ENCODE assay signal across 13 mouse cellular contexts in the genomic region with DNA sequence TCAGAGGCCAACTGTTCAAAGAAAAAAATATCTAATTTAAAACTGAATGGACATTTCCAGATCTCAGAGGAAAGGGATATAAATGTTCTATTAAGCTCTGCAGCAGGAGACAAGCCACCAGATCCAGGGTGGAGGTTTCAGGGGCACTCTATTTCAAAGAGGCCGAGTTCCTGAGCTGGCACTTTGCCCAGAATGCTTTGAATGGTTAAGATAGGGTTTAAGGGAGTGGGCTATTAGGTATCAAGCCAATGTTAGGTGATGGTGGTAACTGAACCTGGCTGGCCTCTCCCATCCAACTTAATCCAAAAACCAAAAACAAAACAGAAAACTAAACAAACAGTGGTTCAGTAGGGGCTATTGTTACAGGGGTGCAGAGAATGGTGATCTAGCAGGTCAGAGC.
A peak's percentile ranks its signal among the peaks of the same experiment; 100 is the strongest.
DNase-seq lines count a peak whose midpoint lies in the region; ATAC-seq and TF ChIP-seq lines count a peak whose summit lies in the region.
"Had no signal": no experiment of that assay in that cellular context is flagged by ENCODE, and none has a peak within 500 bp of the region (broad histone marks: within the 10 kb centered on the region; RNA-seq: fewer than 3 reads in every experiment).

No protein-coding gene starts in this region.

- no peak for TF ChIP-seq RAD21 in CH12.LX (IDR thresholded peaks at IDR 0.05; ENCODE audit: low read depth, low read length)

- TF ChIP-seq EP300 in CH12.LX (IDR thresholded peaks at IDR 0.05; ENCODE audit: low read length) = no peak

- 13% methylated on average over 1 of the region's 1 CpGs for WGBS in kidney, embryonic 16.5 days

- H3K79me2 ChIP-seq in CH12.LX (replicated peaks; ENCODE audit: control insufficient read depth, extremely low read depth, insufficient read depth, poor library complexity, severe bottlenecking) = no peaks in the 10 kb centered on the region

- no peak overlapping the region for H3K4me2 ChIP-seq in kidney, embryonic 16.5 days (replicated peaks; ENCODE audit: low read depth, low read length)
- H3K4me2 ChIP-seq in CH12.LX (ENCODE audit: insufficient read depth, low read depth, poor library complexity, severe bottlenecking) = peak overlapping the region; percentile 29; the same call in 1 of the 2 replicates

- in situ Hi-C loops in CH12.LX (cut with MboI; ENCODE audit: low pct_ligation_motif_present, low pct_unique_long_range_greater_than_20kb, low sequenced_read_pairs) = no loop called here

- H3K4me1 ChIP-seq in kidney, embryonic 16.5 days (ENCODE audit: insufficient read depth, low read length) = peaks cover 29% of the 10 kb centered on the region
- H3K4me1 ChIP-seq in CH12.LX (ENCODE audit: control insufficient read depth in 1 of 2, insufficient read depth in 2 of 2) = peaks cover 23 to 61% of the 10 kb centered on the region in 2 experiments

- dilution Hi-C loops in CH12.LX (cut with MboI; ENCODE audit: extremely low pct_ligation_motif_present, extremely low pct_unique_long_range_greater_than_20kb, low sequenced_read_pairs) = no loop called here

- ATAC-seq in kidney, embryonic 16.5 days (ENCODE audit: low FRiP score, low TSS enrichment) = peak; percentile 57; the same call in 1 of the 2 replicates
- ATAC-seq: intestine, postnatal 0 days had no signal

- H3K36me3 ChIP-seq in kidney, embryonic 16.5 days (ENCODE audit: insufficient read depth, low read length) = no peaks in the 10 kb centered on the region; the same call in 1 of the 2 replicates
- H3K36me3 ChIP-seq in CH12.LX (replicated peaks in 1 of 2; ENCODE audit: control insufficient read depth in 1 of 2, insufficient read depth in 1 of 2, low read length in 1 of 2) = peaks cover 3 to 15% of the 10 kb centered on the region in 2 experiments

- H3K4me3 ChIP-seq in kidney, embryonic 16.5 days (ENCODE audit: low read length) = no peak overlapping the region
- no peak overlapping the region for H3K4me3 ChIP-seq in CH12.LX (replicated peaks in 1 of 3; ENCODE audit: low read depth in 2 of 3, low read length in 2 of 3, poor library complexity in 1 of 3)

- H3K9ac ChIP-seq in kidney, embryonic 16.5 days (replicated peaks; ENCODE audit: low read length) = no peak overlapping the region
- no peak overlapping the region for H3K9ac ChIP-seq in CH12.LX (ENCODE audit: insufficient read depth, low read depth)

- no peak for TF ChIP-seq POLR2A in CH12.LX (IDR thresholded peaks at IDR 0.05; ENCODE audit: low read depth, low read length)

- no peaks in the 10 kb centered on the region for H3K9me3 ChIP-seq in kidney, embryonic 16.5 days (ENCODE audit: low read length)
- H3K9me3 ChIP-seq in CH12.LX (replicated peaks; ENCODE audit: low read length) = peaks cover 4% of the 10 kb centered on the region

- no peaks in the 10 kb centered on the region for H3K27me3 ChIP-seq in kidney, embryonic 16.5 days (ENCODE audit: insufficient read depth, low read length)
- H3K27me3 ChIP-seq in CH12.LX (replicated peaks) = no peaks in the 10 kb centered on the region

- no peak overlapping the region; the same call in 1 of the 2 replicates for H3K27ac ChIP-seq in kidney, embryonic 16.5 days (ENCODE audit: low read length)
- no peak overlapping the region for H3K27ac ChIP-seq in CH12.LX (ENCODE audit: insufficient read depth, low read depth)

- peak; percentile 14 for DNase-seq in gastrocnemius, postnatal 10 days
- DNase-seq in gastrocnemius, postnatal 4 days (ENCODE audit: low spot score in 2 of 2) = no peak
- no peak for DNase-seq in kidney, adult 9 months
- DNase-seq in CH12.LX (ENCODE audit: extremely low read depth) = no peak
- peak; percentile 47 for DNase-seq in heart, postnatal 4 days
- no peak for DNase-seq in c-Kit-positive CD71-positive TER-119-positive erythroid progenitor cells, embryonic 14.5 days (ENCODE audit: low spot score)
- DNase-seq in left cerebral cortex, adult 9 months (ENCODE audit: low spot score in 2 of 2) = no peak
- DNase-seq: gastrocnemius, postnatal 25 days; left cerebral cortex, postnatal 4 days; lung, postnatal 36 days; right cerebral cortex, adult 18-20 months had no signal

- TF ChIP-seq CTCF in CH12.LX (conservative IDR thresholded peaks at IDR 0.05 in 1 of 2, IDR thresholded peaks at IDR 0.05 in 1 of 2; ENCODE audit: low read depth in 2 of 2, low read length in 2 of 2) = no peak

TF ChIP-seq in CH12.LX, 34 proteins besides CTCF, POLR2A, EP300 and RAD21:
- TF ChIP-seq CHD1 (IDR thresholded peaks at IDR 0.05; ENCODE audit: low read depth, low read length) (no peak), NRF1 (IDR thresholded peaks at IDR 0.05; ENCODE audit: low read depth, low read length) (no peak), MYC (IDR thresholded peaks at IDR 0.05; ENCODE audit: low read depth, low read length) (no peak), USF2 (conservative IDR thresholded peaks at IDR 0.05; ENCODE audit: low read depth, low read length) (no peak), PAX5 (IDR thresholded peaks at IDR 0.05; ENCODE audit: low read length) (no peak), RCOR1 (conservative IDR thresholded peaks at IDR 0.05; ENCODE audit: low read depth, low read length) (no peak), GABPA (IDR thresholded peaks at IDR 0.05; ENCODE audit: insufficient replicate concordance, low read depth, low read length) (no peak), HCFC1 (IDR thresholded peaks at IDR 0.05; ENCODE audit: low read depth, low read length) (no peak), MAZ (IDR thresholded peaks at IDR 0.05; ENCODE audit: low read depth, low read length) (no peak)
TF ChIP-seq in CH12.LX: peak in this region for 0.

Comparison
In these comparisons a context has a peak if more than half of its experiments do, and no peak if none do; other contexts are left out.
1. DNase-seq: peak in gastrocnemius, postnatal 10 days (single experiment) and heart, postnatal 4 days (single experiment); none in gastrocnemius, postnatal 4 days (0 of 2), kidney, adult 9 months (single experiment), CH12.LX (single experiment), c-Kit-positive CD71-positive TER-119-positive erythroid progenitor cells, embryonic 14.5 days (single experiment) and left cerebral cortex, adult 9 months (0 of 2).